Mouse (Mus musculus) mature B cell (primary cell): ENCODE data around the gene Nxph2.
"Not testable (repeated sequence)": the region's sequence is repeated elsewhere in the genome, so short reads cannot be mapped to it uniquely, and the experiment has no call there.

ENCODE experiments used
- in situ Hi-C: fragments of 300-500 bp; cut with MboI; formaldehyde crosslinking; loops from 2 replicates; pipeline ENCODE4 v1.14.3; 2019

Nxph2 gene

DNA sequence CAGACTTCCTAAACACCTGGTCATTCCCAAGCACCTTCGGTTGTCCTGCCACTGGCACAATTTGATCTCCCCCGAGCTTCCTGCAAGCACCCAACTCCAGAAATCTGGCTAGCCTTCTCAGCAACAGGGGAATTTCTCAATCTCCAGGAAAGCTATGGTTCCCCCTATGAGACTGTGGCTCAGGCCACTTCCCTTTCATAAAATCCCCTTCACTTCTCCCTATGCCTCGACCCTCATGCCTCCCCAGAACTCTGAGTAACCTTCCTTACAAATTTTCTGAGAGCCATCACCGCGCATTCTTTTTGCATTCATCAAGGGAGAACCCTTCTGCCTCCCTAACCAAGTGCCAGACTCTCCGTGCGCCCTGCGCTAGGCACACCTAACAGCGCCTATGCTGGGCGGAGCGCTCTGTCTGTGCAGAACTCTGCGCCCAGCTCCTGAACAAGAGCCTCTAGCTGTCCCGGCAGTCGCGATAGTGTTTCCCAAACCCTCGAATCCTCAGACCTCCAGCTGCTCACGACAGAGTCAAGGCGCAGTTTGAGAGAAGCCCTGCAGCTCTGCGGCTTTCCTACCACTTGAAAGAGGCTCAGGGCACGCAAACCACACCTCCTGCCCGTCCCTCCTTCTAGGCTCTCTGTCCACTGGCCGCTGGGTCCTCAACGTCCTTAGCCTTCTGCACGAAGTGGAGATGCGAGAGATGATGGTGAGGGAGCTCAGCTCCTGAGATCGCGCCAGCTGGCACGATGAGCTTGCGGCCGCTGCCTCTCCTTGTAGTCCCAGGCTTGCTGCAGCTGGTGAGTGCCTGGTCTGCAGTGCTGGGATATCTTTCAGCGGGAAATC lies at the start of gene Nxph2:
Nxph2 (plus strand) TSS at position 501 of the 840 bp plus-strand sequence.
- in situ Hi-C loops = no loop called here

DNA sequence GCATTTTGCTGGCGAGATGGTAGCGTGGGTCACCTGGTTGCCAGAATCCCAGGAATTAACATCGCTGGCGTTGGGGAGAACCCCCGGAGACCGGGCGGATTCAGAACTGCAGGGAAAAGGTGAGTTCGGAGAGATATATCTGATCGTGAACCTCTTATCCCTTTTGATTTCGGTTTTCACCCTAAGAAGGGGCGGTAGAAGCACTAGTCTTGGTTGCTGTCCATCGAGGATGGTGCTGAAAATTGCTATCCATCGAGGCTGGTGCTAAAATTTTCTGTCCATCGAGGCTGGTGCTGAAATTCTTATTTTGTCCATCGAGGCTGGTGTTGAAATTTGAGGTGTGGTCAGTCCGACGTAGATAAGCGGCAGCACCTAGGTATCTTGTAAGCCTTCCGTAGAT lies 30.1 kb upstream of the Nxph2 start:
- in situ Hi-C loops = not testable (repeated sequence)

DNA sequence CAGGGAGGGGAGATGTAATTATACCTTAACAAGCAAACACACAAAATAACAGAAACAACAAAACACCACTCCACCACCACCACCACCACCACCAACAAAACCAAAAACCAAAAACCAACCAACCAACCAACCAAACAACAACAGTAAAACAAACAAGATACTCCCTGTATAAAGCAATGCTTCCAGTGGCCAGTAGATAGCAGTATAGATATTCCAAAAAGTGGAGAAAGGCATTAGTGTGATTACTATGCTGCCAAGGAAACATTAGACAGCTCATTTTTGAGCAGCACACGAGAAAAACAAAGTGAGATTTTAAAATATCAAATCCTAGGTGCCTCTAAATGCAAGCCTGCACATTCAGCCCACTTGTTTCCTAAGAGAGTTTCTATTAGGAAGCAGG lies 6.2 kb upstream of the Nxph2 start:
- in situ Hi-C loops = no loop called here
